Mouse (Mus musculus): Measurements from ENCODE around the gene Smim23. TPM values are rescaled to one million over a fixed set of nuclear protein-coding genes. Genes with fewer than 3 reads are reported as not detected.

Smim23 gene
- not detected for total RNA-seq (2021)

DNA sequence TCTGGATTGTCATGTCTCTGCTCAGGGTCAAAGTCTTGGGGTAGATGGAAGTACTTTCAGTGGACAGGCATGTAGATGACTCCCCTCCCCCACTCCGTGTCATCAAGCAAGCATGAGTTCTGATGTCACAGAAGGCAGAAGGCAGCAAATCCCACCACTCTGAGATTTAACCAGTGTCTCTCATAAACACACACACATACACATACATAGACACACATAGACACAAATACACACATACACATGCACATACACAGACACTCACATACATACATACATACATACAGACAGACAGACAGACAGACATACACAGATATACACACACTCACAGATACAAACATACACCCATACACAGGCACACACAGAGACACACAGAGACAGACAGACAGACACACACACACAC, at the start of gene Smim23:
Gene Smim23, minus strand, starts transcription at position 101 of the 400 bp plus-strand sequence.
- no peak for DNase-seq (ENCODE audit: extremely low spot score in 1 of 2, low spot score in 1 of 2)

DNA sequence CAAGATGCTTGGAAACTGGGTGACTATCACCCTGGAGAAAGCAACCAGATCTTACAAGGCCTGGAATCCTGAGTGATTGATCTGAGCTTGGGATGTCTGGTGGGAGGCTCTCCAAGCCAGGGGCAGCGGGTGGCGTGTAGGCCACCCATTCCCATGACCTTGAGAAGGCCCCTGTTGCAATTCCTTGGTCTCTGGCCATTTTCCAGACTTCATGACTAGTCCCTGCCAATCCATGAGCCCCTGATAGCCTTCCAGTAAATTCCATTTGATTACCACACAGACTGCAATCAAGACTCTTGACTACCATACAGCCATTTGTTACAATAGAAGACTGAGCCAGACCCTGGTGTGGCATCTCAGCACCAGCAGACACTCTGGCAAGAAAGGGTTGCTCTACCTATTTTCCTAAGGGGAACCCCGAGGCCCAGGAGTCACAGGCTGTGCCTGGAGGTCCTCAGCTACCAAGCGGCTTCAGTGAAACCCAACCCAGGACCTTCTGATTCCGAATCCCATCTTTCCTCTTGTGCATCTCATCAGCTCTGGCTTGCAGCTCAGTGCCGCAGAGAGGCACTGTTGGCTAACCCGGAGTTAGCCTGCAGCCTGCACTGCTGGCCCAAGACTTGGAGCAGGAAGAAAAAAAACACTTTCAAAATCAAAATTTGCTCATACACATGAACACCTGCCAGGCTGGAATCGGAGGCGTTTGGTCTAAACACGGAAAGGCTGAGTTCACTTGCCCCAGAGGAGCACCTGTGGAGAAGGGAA, 44.4 kb upstream of the Smim23 start:
- DNase-seq (ENCODE audit: extremely low spot score in 1 of 2, low spot score in 1 of 2) = no peak

DNA sequence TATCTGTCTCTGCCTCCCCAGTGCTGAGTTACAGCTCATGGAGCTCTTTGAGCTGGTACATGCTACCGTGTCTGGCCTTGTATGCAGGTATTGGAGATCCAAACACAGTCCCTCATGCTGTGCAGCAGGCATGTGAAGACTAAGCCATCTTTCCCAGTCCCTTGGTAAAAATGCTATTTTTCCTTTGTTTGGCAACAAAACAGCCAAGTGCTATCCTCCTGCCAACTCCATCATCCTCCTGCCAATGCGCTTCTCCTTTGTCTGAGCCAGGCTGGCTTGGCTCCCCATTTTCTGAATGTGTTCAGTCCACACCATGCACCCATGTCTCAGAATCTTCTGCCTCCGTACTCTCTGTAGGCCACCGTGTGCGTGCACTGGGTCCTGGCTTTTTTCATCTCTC, 40.2 kb upstream of the Smim23 start:
- no peak for DNase-seq (ENCODE audit: extremely low spot score in 1 of 2, low spot score in 1 of 2)

DNA sequence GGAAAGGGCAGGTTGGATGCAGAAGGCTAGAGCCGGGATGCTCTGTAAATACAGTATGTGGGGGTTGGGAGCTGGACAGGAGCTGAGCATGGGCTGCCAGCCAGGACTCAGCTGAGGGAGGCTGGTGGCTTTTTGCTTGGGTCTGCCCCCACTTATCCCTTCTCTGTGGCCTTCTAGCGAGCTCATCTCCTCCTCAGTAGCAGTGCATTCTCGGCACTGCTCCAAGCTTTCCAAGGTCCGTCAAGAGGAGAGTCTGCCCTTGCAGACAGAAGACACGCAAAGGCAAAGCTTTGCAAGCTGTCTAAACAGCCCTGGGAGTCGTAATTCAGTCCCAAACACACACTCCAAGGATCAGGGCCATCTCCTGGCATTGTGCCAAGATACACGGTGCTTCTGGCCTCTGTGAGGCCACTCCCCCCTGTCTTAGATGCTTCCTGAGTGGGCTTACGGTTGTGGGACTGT, 33.0 kb upstream of the Smim23 start:
- no peak for DNase-seq (ENCODE audit: extremely low spot score in 1 of 2, low spot score in 1 of 2)

DNA sequence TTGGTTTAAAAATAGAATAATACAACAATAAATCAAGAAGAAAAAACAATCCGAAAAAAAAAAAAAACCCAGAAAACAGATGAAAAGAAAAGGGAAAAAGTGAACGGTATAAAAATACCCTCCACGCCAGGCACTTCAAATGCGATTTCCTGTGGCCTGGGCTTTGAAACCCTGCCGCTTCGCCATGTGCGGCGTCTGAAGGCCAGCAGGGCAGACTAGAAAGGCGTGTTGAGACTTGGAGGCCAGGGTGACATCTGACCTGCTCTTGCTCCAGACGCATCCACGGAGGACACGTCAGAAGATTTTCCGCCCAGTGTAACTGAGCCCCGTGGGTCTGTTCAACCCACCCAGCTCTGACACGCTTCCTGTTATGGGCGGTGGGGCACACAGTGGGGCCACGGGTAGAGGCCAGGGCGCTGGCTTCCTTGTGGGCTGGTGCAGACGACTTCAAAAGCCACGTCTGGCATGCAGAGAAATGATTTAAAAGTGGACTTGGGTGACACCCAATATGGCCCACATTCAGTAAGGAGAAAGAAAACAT, 22.3 kb upstream of the Smim23 start:
- DNase-seq (ENCODE audit: extremely low spot score in 1 of 2, low spot score in 1 of 2) = no peak

DNA sequence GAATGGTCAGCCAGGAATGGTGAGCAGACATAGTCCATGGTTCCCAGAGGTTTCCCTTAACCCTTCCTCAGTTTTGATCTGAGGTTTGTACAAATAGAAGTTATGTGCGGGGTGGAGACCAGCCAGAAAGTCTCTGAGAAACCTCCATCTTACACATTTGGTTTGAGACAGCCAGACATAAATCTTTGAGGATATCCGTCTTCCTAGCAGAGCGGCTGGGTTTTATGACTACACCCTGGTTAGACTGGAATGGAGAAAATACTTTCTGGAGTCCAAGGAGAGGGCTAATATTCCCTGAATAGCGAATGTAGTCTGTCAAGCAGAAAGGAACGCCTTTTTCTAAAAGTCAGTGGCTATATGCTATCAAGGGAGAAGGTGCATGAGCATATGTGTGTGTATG, 16.8 kb upstream of the Smim23 start:
- no peak for DNase-seq (ENCODE audit: extremely low spot score in 1 of 2, low spot score in 1 of 2)

DNA sequence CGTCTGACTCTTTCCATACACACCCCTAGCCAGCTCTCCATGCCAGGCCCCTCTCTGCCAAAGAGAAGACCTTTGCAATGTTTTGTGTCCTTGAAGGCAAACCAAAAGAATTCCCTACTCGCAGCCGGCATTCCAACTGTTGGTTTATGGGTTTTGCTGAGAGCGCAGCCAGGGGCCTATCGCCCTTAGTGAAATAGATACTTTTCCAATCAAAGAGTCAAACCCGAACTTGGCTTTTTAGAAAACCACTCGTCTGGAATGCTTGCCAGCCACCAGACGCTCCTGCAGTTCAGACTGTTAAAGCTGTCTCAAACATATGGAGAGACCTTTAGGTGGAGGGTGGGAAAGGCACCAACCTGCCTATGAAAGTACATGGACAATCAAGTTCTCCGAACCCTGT, 15.9 kb upstream of the Smim23 start:
- no peak for DNase-seq (ENCODE audit: extremely low spot score in 1 of 2, low spot score in 1 of 2)

DNA sequence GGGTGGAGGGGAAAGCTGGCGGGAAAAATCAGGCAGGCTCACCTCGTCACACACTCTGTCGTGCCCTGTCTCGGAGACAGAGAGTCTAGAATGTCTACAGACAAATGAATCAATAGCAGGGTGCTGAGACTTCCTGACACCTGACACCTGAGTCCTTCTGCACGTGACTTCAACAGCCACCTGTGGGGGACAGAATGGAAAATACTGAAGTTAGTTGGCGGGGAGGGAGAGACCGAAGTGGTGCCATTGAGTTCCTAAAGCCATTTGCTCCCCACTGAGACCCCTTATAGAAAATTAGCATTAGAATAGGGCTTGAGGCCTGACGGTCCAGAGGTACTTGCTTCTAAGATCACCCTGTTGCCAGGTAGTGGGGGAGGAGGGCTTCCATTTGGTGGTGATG, 10.6 kb upstream of the Smim23 start:
- DNase-seq (ENCODE audit: extremely low spot score in 1 of 2, low spot score in 1 of 2) = no peak

DNA sequence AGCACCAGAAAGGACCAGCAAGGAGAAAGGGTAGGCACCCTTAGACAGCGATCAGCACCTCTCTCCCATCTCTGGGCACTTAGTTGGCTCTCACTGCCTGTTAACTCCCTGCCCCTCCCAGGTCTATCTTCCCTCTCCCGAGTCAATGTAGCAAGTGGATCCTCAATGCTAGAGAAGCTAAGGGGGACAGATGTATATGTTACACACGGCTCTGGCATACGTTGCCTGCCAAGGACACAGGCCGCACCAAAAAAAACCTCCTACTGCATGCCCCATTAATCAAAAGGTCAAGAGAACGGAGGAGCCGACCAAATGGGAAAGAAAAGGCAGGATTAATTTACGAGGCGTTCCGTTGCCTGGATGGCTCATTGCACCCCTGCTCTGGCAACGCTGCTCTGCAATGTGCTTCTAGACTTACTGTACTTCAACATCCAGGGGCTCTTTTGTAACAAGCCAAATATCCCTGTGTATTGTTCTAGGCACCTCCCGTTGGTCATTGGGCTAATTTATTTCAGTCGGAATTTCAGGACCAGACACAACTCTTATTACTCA, 10.0 kb upstream of the Smim23 start:
- no peak for DNase-seq (ENCODE audit: extremely low spot score in 1 of 2, low spot score in 1 of 2)

DNA sequence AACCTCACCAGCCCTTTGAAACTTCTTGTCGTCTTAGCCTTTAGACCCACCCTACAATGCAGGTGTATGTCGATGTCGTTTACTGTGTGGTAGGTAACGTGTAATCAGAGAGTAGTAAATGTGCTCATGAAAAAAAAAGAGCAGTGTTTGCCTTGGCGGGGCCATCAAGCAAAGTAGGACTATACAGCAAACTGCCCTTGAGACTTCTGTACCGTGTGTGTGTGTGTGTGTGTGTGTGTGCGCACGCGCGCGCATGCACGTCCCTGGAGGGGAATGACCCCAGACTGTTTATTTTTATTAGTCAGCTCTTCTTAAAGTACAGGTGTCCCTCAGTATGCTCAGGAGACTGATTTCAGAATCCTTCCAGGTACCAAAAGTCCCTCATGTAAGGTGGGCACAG, 6.8 kb downstream of the Smim23 start:
- DNase-seq (ENCODE audit: extremely low spot score in 1 of 2, low spot score in 1 of 2) = no peak

DNA sequence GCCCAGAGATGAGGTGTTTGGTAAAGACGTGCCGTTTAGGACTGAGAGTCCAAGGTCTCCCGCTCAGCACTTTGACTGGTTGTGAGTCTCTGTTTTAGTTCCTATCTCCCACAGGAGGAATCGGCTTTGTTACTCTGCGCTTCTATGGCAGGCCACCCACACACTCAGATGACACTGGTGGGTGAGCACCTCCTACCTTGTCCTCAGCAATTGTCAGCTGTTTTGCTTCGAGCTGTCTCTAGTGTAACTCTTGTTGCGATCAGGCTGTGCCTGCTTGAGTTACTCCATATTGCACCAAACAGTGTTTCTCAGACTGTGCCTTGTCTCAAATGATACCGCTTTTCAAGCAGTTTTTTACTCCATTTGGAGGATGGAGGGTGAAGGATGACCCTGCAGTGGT, 10.1 kb downstream of the Smim23 start:
- no peak for DNase-seq (ENCODE audit: extremely low spot score in 1 of 2, low spot score in 1 of 2)

DNA sequence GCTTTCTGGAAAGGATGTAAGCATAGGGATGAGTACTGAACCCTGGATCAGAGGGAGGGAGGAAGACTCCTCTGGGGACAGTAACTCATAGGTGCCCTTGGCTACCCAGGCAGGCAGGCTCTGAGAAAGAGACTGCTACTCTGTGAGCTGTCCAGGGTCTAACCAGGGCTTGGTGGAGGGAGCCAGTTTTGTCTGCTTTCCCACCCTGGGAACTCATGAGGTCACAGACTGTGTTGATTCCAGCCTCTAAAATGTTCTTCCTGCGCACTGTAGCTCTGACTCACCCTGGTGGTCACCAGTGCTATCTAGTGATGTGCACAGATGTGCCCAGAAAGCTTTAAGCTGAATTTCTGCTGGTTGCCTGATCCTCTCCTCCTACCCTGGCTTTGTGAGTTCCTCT, 15.3 kb downstream of the Smim23 start:
- no peak for DNase-seq (ENCODE audit: extremely low spot score in 1 of 2, low spot score in 1 of 2)

DNA sequence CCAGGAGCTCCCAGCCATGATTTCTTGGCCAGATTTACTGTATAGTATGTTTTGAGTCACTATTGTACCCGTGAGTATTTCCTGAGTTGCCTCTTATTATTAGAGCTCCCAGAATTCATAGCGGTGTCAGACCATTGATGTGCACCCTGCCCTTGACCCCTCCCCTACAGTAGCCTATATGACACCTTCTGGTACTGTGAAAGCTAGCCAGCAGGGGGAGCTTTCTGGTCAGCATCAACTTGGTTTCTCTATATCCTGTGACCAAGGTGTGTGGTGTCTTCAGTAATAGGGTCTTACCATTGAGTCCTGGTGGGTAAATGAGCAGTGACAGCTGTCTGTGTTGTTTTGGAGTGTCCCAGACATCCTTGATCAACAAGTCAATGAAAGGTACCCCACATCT, 18.4 kb downstream of the Smim23 start:
- peak in 1 of 2 experiments; percentile 47 for DNase-seq (ENCODE audit: extremely low spot score in 1 of 2, low spot score in 1 of 2)

DNA sequence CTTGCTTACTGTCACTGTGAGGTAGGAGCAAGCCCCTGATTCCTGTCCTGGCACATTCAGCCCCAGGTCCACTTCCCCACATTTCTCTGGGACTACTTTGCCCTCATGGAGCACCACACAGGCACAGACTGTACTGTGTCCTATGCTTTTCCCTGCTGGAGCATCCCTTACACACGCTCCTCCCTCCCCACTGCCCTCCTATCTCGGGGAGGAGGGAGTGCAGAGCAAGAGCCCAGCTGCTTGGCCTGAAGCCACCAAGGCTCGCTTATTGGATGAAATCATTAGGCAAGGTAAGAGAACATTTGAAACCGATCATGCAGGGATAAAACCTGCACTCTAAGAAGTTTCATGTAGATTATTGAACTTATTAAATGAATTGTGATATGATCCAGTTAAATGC, 20.7 kb downstream of the Smim23 start:
- DNase-seq (ENCODE audit: extremely low spot score in 1 of 2, low spot score in 1 of 2) = no peak

DNA sequence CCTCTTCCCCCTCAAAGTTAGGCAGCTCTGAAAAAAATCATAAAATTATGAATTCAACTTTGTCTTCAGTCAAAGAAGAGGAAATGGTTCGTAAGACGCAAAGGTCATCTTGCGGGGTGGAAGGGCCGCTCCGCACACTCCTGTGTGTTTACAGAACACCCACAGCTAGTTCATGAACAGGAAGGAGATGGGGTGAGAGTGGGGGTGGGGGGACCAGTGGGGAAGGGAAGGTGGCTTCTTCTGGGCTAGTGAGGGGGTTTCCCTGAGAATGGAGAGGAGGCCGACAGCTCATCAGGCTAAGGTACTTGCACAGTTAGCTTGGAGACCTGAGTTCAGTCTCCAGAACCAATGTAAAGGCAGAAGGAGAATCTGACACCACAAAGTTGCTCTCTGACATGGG, 22.7 kb downstream of the Smim23 start:
- no peak for DNase-seq (ENCODE audit: extremely low spot score in 1 of 2, low spot score in 1 of 2)

DNA sequence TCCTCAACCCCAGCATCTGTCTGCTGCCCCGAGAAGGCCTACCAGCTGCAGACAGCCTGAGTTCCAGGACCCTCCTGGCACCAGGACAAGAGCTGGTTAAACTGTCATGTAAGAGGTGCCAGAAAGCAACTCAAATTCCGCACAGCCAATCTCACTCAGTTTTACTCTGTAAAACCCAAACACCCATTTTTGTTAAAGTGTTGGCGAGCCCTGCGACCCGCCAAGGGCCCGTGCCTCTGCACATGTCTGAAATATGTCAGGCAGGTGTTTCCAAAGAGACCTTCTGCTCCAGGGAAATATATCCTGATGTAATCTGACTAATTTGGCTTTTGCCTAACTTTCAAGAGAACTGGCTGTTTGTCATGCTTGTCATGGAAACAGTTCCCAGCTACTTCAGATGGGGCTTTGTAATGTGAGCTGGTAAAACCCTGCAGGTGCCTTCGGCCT, 23.5 kb downstream of the Smim23 start:
- DNase-seq (ENCODE audit: extremely low spot score in 1 of 2, low spot score in 1 of 2) = no peak

DNA sequence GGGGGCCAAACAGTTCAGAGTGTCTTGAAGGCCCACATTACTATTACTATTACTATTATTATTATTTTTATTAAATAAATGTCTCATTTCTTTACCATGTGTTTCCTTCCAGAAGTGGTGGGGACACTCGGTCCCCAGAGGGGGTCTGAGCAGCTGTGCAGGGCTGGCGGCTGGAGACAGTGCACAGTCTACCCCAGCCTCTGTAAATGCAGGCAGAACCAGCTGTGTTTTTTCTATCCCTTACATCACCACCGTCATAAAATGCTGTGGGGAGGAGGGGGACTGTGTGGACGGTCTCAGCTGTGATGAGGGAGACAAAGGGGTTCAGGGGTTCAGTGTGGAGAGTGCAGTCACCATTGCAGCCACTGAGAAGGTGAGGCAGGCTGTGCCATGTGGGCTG, 26.0 kb downstream of the Smim23 start:
- no peak for DNase-seq (ENCODE audit: extremely low spot score in 1 of 2, low spot score in 1 of 2)

DNA sequence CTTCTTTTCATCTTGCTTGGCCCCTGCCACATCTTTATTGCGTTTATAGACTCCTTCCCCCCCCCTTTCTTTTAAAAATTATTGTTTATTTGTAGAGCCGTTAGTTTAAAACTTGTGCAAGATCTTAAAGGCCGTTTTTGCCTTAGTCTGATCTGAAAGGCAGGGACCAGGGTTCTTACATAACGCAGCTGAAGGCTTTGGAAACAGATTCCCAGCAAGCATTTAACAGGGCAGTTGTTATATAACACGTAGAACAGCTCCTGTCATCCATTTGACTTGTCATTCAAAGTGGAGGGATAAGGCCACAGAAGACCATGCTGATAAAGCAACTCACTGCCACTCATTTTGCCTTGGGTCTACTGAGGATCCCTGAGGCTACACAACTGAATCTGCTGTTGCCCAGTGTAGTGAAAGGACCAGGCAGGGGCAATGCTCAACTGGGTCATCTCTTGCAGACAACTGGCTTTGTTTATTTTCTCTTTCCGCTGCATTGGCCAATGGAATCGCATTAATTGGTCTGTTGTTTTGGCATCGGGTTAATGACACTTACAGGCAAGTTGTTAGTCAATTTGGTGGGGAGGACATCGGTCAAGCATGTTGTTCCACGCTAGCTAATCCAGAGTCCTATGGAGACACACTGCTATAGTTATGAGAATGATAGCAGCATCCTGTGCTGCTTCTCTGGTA, 29.5 kb downstream of the Smim23 start:
- DNase-seq (ENCODE audit: extremely low spot score in 1 of 2, low spot score in 1 of 2) = no peak

DNA sequence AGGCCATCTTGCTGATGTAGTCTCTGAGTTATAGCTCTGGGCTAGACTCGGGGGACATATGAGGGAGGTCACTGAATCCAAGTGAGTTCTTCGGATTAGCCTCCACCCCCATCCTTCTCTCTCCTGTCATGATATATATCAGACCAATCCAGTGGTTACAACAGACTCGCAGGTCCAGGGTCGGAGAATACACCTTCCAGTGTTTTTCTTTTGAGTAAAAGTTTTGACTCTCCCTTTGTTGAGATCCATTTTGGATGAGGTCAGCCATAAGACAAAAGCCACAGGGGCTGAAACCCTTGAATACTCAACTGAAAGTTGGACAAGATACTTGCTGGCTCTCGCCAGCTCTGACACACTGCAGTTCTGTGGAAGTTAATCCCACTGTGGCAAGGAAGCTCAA, 38.2 kb downstream of the Smim23 start:
- no peak for DNase-seq (ENCODE audit: extremely low spot score in 1 of 2, low spot score in 1 of 2)

DNA sequence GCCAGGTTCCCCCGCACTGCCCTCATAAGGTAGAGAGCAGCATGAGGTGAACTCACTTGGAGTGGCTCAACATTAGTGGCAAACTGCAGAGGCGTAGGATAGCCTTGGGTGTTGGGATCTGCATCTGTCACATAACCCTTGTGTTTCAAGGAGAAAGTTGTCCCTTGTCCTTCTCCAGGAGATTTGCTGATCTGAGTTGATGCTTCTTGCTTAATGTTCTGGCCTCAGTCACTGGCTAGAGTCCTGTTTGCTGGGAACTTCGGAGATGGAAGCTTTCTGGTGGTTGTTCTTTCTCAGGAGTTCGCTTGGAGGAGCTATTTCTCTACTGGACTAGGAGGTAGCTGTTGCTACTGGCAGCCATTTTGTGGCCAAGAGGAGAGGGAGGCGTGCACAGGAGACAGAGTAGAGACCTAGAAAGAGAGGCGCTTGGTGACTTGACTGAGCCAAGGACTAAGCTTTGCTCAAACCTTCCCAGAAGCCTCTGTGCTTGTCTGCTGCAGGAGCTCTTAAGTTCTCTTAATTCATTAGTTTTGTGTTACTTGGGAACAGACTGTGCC, 38.7 kb downstream of the Smim23 start:
- DNase-seq (ENCODE audit: extremely low spot score in 1 of 2, low spot score in 1 of 2) = no peak

DNA sequence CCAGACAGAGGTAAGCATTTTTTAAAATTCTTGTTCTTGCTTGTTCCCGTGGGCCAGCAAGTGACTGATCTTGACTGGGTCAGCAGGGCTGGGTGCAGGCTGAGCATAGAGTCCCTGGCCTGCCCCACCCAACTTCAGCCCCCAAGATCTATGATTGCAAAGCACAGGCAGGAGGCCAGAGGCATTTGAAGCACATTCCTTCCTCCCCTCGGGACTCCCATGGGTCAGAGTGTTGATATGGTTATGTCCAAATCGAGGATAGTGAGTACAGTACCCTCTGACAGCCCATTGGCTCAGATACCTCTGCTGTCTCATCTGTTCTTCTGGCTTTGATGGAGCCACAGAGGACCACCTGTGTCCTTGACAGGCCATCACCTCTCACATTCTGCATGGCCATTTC, 41.7 kb downstream of the Smim23 start:
- no peak for DNase-seq (ENCODE audit: extremely low spot score in 1 of 2, low spot score in 1 of 2)

All from layer of hippocampus, postnatal 25 days (tissue).